Comparison of ENCODE assay signal across 16 mouse cellular contexts in the genomic region with DNA sequence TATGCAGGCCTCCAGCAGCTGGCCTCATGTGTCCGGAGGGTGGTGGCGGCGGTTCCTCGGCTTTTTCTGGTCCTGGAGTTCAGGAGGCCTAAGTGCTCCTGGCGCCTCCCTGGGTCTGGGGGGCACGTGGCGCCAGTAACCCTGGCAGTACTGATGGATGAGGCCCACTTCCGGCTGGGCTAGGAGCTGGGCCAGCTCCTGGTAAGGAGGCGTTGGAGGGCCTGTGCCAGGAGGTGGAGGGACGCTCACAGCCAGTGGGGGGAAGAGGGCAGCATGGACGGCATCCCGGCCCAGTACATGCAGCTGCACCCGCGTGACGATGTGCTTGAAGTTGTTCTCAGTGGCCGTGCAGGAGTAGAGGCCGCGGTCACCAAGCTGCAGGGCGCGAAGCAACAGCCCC. TPM values are rescaled to one million over a fixed set of nuclear protein-coding genes. Genes with fewer than 3 reads are reported as not detected.
"Had no signal": no experiment of that assay in that cellular context is flagged by ENCODE, and none has a peak within 500 bp of the region (broad histone marks: within the 10 kb centered on the region; RNA-seq: fewer than 3 reads in every experiment).

No protein-coding gene starts in this region.

- DNase-seq: liver; liver, embryonic 13.5 days; liver, postnatal 0 days; thymus, adult 2 months; thymus, postnatal 25 days had no signal

- H3K9me3 ChIP-seq: liver, embryonic 13.5 days; midbrain, embryonic 15.5 days; neural tube, embryonic 12.5 days had no signal

- H3K9ac ChIP-seq: liver, embryonic 13.5 days; liver, postnatal 0 days; midbrain, embryonic 15.5 days; neural tube, embryonic 12.5 days had no signal

- H3K4me2 ChIP-seq: liver, embryonic 13.5 days; midbrain, embryonic 15.5 days; neural tube, embryonic 12.5 days had no signal

- H3K27ac ChIP-seq: kidney, postnatal 0 days; left cerebral cortex, adult 2 months; liver, embryonic 13.5 days; macrophage; midbrain, embryonic 15.5 days; neural tube, embryonic 12.5 days had no signal

- H3K4me1 ChIP-seq: liver, embryonic 13.5 days; midbrain, embryonic 15.5 days; neural tube, embryonic 12.5 days had no signal

- H3K27me3 ChIP-seq: midbrain, embryonic 15.5 days had no signal

- H3K36me3 ChIP-seq: liver, embryonic 13.5 days had no signal

- ATAC-seq: hindbrain, embryonic 16.5 days; inflammation-experienced regulatory T-cells, adult 6 months; intestine, postnatal 0 days; liver, postnatal 0 days; midbrain, embryonic 15.5 days had no signal

- H3K4me3 ChIP-seq: left cerebral cortex, adult 2 months; liver, embryonic 13.5 days; midbrain, embryonic 15.5 days; neural tube, embryonic 12.5 days had no signal

RNA-seq across cellular contexts. Expression of a gene that starts 2.9 kb away (rescaled TPM):
- total RNA-seq: layer of hippocampus, postnatal 25 days; monocyte, adult 5-6 weeks; neutrophil, adult 5-6 weeks had no signal
- polyA plus RNA-seq: macrophage had no signal

RNA-seq across cellular contexts. Expression of a gene that starts 13.1 kb away (rescaled TPM):
- total RNA-seq: monocyte, adult 5-6 weeks; neutrophil, adult 5-6 weeks had no signal
- polyA plus RNA-seq: inflammation-experienced regulatory T-cells, adult 6 months; macrophage had no signal

RNA-seq across cellular contexts. Expression of a gene that starts 27.9 kb away (rescaled TPM):
- total RNA-seq: monocyte, adult 5-6 weeks had no signal
- polyA plus RNA-seq: inflammation-experienced regulatory T-cells, adult 6 months; macrophage had no signal
